Mouse (Mus musculus): Measurements from ENCODE around the gene Hs2st1.

Hs2st1 gene

GRCm38 (mm10) chr3:144555144-144555543, 14.8 kb downstream of the Hs2st1 start:
- in situ Hi-C loops (cut with MboI; ENCODE audit: low sequenced_read_pairs) = no loop called here

GRCm38 (mm10) chr3:144554503-144554902, 15.5 kb downstream of the Hs2st1 start:
- in situ Hi-C loops (cut with MboI; ENCODE audit: low sequenced_read_pairs) = no loop called here

GRCm38 (mm10) chr3:144553942-144554341, 16.0 kb downstream of the Hs2st1 start:
- in situ Hi-C loops (cut with MboI; ENCODE audit: low sequenced_read_pairs) = no loop called here

GRCm38 (mm10) chr3:144551416-144551815, 18.6 kb downstream of the Hs2st1 start:
- in situ Hi-C loops (cut with MboI; ENCODE audit: low sequenced_read_pairs) = no loop called here

- in situ Hi-C loops (cut with MboI; ENCODE audit: low sequenced_read_pairs) = no loop called here
Measured at GRCm38 (mm10) chr3:144550659-144551058, 19.3 kb downstream of the Hs2st1 start.

- in situ Hi-C loops (cut with MboI; ENCODE audit: low sequenced_read_pairs) = no loop called here
Measured at GRCm38 (mm10) chr3:144550036-144550435, 19.9 kb downstream of the Hs2st1 start.

GRCm38 (mm10) chr3:144548186-144548845, 21.7 kb downstream of the Hs2st1 start:
- in situ Hi-C loops (cut with MboI; ENCODE audit: low sequenced_read_pairs) = no loop called here

GRCm38 (mm10) chr3:144546490-144546889, 23.5 kb downstream of the Hs2st1 start:
- in situ Hi-C loops (cut with MboI; ENCODE audit: low sequenced_read_pairs) = no loop called here

- in situ Hi-C loops (cut with MboI; ENCODE audit: low sequenced_read_pairs) = no loop called here
Measured at GRCm38 (mm10) chr3:144545832-144546231, 24.1 kb downstream of the Hs2st1 start.

- in situ Hi-C loops (cut with MboI; ENCODE audit: low sequenced_read_pairs) = no loop called here
Measured at GRCm38 (mm10) chr3:144545152-144545551, 24.8 kb downstream of the Hs2st1 start.

GRCm38 (mm10) chr3:144541906-144542438, 28.0 kb downstream of the Hs2st1 start:
- in situ Hi-C loops (cut with MboI; ENCODE audit: low sequenced_read_pairs) = no loop called here

GRCm38 (mm10) chr3:144540805-144541204, 29.2 kb downstream of the Hs2st1 start:
- in situ Hi-C loops (cut with MboI; ENCODE audit: low sequenced_read_pairs) = no loop called here

GRCm38 (mm10) chr3:144539051-144539450, 30.9 kb downstream of the Hs2st1 start:
- in situ Hi-C loops (cut with MboI; ENCODE audit: low sequenced_read_pairs) = no loop called here

GRCm38 (mm10) chr3:144537078-144537855, 32.7 kb downstream of the Hs2st1 start:
- in situ Hi-C loops (cut with MboI; ENCODE audit: low sequenced_read_pairs) = no loop called here

GRCm38 (mm10) chr3:144535056-144535455, 34.9 kb downstream of the Hs2st1 start:
- in situ Hi-C loops (cut with MboI; ENCODE audit: low sequenced_read_pairs) = no loop called here

GRCm38 (mm10) chr3:144531023-144531422, 39.0 kb downstream of the Hs2st1 start:
- in situ Hi-C loops (cut with MboI; ENCODE audit: low sequenced_read_pairs) = no loop called here

- in situ Hi-C loops (cut with MboI; ENCODE audit: low sequenced_read_pairs) = no loop called here
Measured at GRCm38 (mm10) chr3:144527918-144528317, 42.1 kb downstream of the Hs2st1 start.

- in situ Hi-C loops (cut with MboI; ENCODE audit: low sequenced_read_pairs) = no loop called here
Measured at GRCm38 (mm10) chr3:144519581-144520272, 50.3 kb downstream of the Hs2st1 start.

- in situ Hi-C loops (cut with MboI; ENCODE audit: low sequenced_read_pairs) = no loop called here
Measured at GRCm38 (mm10) chr3:144518917-144519316, 51.1 kb downstream of the Hs2st1 start.

GRCm38 (mm10) chr3:144515286-144515685, 54.7 kb downstream of the Hs2st1 start:
- in situ Hi-C loops (cut with MboI; ENCODE audit: low sequenced_read_pairs) = no loop called here

GRCm38 (mm10) chr3:144514122-144514505, 55.9 kb downstream of the Hs2st1 start:
- in situ Hi-C loops (cut with MboI; ENCODE audit: low sequenced_read_pairs) = no loop called here

All from CH12F3 (cell line).